Mouse (Mus musculus): Measurements from ENCODE around the gene Sntg2.

DNA sequence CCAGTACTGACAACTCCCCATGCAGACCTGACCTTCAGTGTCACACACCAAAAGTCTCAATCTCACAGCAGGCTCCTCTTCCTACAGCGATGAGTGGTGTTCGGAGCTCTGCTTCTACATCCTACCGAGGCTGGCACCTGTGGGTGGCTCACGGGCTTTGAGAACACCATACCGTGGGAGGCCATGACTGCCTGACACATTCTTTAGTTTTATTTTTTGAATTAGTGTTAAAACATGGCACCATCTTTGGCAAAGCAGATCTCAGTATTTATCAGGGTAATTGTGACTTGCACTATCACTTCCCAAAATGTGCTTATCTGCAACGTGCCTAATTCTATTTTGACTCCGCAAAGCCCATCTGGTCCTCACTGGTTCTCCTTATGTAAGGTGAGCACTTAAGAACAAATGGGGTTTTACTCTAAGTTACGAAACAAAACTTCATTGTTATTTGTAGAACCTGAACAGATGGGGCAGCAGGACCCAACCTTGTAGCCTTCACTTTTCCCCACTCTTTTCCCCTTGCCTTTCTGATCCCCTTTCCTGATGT lies 121.8 kb downstream of the Sntg2 start:
- TF ChIP-seq CTCF (IDR thresholded peaks at IDR 0.05; ENCODE audit: control insufficient read depth, insufficient read depth, insufficient replicate concordance, low read depth, low read length): no peak
- TF ChIP-seq POLR2A (IDR thresholded peaks at IDR 0.05; ENCODE audit: control insufficient read depth, low read depth, low read length): no peak
